Mouse (Mus musculus) hindbrain, embryonic 15.5 days (tissue): Measurements from ENCODE around the gene Batf2. TPM values are rescaled to one million over a fixed set of nuclear protein-coding genes. Genes with fewer than 3 reads are reported as not detected.

Source experiments
- ATAC-seq: fragments of 200-750 bp; cut with Nextera tagmentation; 2 replicates; pipeline ENCODE4 v1.8.0; 2017; ENCODE audit warnings: low read depth, moderate number of reproducible peaks, moderate TSS enrichment; ENCODE audit not compliant: low FRiP score
- H3K27ac ChIP-seq: fragments of 300-500 bp; sonication (generic); replicated peaks from 2 replicates; pipeline ENCODE4 v1.5.1; 2015; ENCODE audit warnings: mild to moderate bottlenecking, inconsistent platforms
- H3K27me3 ChIP-seq: fragments of 300-500 bp; sonication (generic); 2 replicates; pipeline ENCODE4 v1.6.1; 2015; ENCODE audit warnings: control low read depth, inconsistent platforms
- H3K36me3 ChIP-seq: fragments of 300-500 bp; sonication (generic); 2 replicates; pipeline ENCODE4 v1.6.1; 2015; ENCODE audit warnings: control low read depth, inconsistent platforms
- H3K4me1 ChIP-seq: fragments of 300-500 bp; sonication (generic); replicated peaks from 2 replicates; pipeline ENCODE4 v1.6.1; 2015; ENCODE audit warnings: control low read depth, inconsistent platforms
- H3K4me2 ChIP-seq: fragments of 300-500 bp; sonication (generic); 2 replicates; pipeline ENCODE4 v1.6.1; 2015; ENCODE audit warnings: moderate library complexity, mild to moderate bottlenecking, inconsistent platforms
- H3K4me3 ChIP-seq: fragments of 300-500 bp; sonication (generic); 2 replicates; pipeline ENCODE4 v1.5.1; 2015; ENCODE audit warnings: mild to moderate bottlenecking, inconsistent platforms
- H3K9ac ChIP-seq: fragments of 300-500 bp; sonication (generic); 2 replicates; pipeline ENCODE4 v1.6.1; 2015; ENCODE audit warnings: inconsistent platforms
- H3K9me3 ChIP-seq: fragments of 300-500 bp; sonication (generic); 2 replicates; pipeline ENCODE4 v1.6.1; 2016; ENCODE audit warnings: control low read depth, inconsistent platforms
- WGBS: fragments of 180-500 bp; shearing (Covaris S2); methylation state at CpG from one replicate; pipeline ENCODE4 v1.1.7; 2015; 5-methylcytosine and 5-hydroxymethylcytosine counted together
- polyA plus RNA-seq: library from polyadenylated mRNA; unstranded; fragments of >200 nt; fragmentation: Nextera tagmentation; extraction: Ambion mirVana; gene quantifications from 2 replicates; pipeline ENCODE4 v1.2.1, GENCODE M21; 2015

Batf2 gene
- polyA plus RNA-seq, 1 experiment from 2014 or later = not detected

DNA sequence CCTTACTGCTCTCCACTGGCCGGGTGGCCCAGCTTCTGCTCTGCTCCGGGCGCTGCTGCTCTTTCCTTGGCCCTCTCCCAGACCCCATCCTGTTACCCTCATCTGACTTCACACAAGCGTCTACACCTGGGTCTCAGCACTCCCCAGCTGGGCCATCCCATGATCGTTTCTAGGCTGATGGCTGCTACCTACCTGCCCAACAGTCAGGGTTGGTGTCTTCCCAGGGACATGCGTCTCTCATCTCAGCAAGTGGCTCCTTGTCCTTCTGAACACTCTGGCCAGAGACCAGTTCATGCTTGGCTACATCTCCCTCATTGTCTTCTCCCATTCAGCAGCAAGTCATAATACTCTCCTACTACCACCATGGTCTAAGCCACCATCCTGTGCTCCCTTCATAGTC is 1.1 kb upstream of the Batf2 start:
- Histone ChIP-seq H3K27ac (peak overlapping the region; percentile 99), H3K9ac (peak overlapping the region; percentile 89), H3K4me1 (peaks cover 19% of the 10 kb centered on the region), H3K27me3 (no peaks in the 10 kb centered on the region), H3K4me2 (peak overlapping the region; percentile 88), H3K36me3 (peaks cover 16% of the 10 kb centered on the region; the same call in 1 of the 2 replicates), H3K4me3 (peak overlapping the region; percentile 74), H3K9me3 (no peaks in the 10 kb centered on the region)
- no peak for ATAC-seq
- 92% methylated on average over 6 of the region's 6 CpGs for WGBS

GRCm38 (mm10) chr19:6140374-6140677 is 457 bp upstream of the Batf2 start:
- peaks cover 19% of the 10 kb centered on the region for H3K4me1 ChIP-seq
- peaks cover 11% of the 10 kb centered on the region; the same call in 1 of the 2 replicates for H3K36me3 ChIP-seq
- no peaks in the 10 kb centered on the region for H3K9me3 ChIP-seq
- 7% methylated on average over 16 of the region's 16 CpGs for WGBS
- H3K27me3 ChIP-seq = no peaks in the 10 kb centered on the region
- H3K9ac ChIP-seq = peak overlapping the region; percentile 89
- peak overlapping the region; percentile 99 for H3K27ac ChIP-seq
- H3K4me2 ChIP-seq = peak overlapping the region; percentile 88
- ATAC-seq = no peak
- H3K4me3 ChIP-seq = peak overlapping the region; percentile 74

- Histone ChIP-seq H3K27ac (peak within 1 kb of the TSS; percentile 99), H3K9me3 (no peaks in the 10 kb centered on the region), H3K27me3 (no peaks in the 10 kb centered on the region), H3K9ac (peak within 1 kb of the TSS; percentile 89), H3K36me3 (peaks cover 5% of the 10 kb centered on the region; the same call in 1 of the 2 replicates), H3K4me2 (peak within 1 kb of the TSS; percentile 88), H3K4me1 (peaks cover 19% of the 10 kb centered on the region), H3K4me3 (peak within 1 kb of the TSS; percentile 74)
- peak; percentile 86 for ATAC-seq
- under 1% methylated on average over 15 of the region's 15 CpGs for WGBS
Observed at GRCm38 (mm10) chr19:6141394-6141749, 589 bp downstream of the Batf2 start, which contains the start of gene Arl2. Gene Arl2 (minus strand): TSS chr19:6141548.

DNA sequence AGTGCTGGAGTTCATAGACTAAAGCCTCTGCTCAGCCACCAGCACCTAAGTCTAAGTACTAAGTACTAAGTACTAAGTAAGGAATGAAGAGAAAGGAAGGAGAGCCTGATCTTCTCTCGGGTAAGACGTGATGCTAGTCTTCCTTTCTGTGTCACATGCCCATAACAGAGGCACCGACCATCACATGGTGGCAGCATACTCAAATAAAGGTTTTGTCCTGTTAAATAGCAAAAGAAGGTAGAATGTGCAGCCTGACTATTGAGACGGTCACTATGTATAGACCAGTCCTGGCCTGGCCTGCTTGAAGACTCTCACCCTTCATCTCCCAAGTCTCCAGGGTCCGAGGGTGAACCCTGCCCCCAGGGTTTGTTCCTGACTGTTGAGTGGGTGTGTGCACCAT is 4.1 kb downstream of the Batf2 start:
- no peak for ATAC-seq
- Histone ChIP-seq H3K4me3 (no peak overlapping the region), H3K4me1 (peaks cover 14% of the 10 kb centered on the region), H3K27ac (no peak overlapping the region), H3K27me3 (no peaks in the 10 kb centered on the region), H3K9ac (no peak overlapping the region), H3K4me2 (no peak overlapping the region), H3K36me3 (no peaks in the 10 kb centered on the region), H3K9me3 (no peaks in the 10 kb centered on the region)
- WGBS = 82% methylated on average over 5 of the region's 5 CpGs

DNA sequence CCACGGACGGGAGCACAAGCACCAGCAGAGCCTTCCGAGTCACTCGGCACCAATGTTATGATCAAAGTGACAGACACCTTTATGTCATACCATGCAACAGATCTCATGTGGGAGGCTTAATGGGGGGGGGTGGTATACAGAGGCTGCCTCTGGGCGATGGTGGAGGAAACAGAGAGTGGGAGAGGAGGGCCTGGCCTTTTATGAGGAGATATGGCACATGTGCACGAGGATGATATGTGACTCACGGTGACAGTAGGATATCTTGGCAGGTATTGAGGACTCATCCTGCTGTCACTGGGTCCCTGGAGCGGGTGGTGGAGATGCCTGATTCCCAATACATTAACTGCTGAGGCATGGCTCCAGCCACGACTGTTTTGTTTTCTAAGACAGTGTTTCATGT is 14.4 kb downstream of the Batf2 start:
- no peaks in the 10 kb centered on the region for H3K27me3 ChIP-seq
- no peak for ATAC-seq
- H3K4me1 ChIP-seq = no peaks in the 10 kb centered on the region
- no peaks in the 10 kb centered on the region for H3K36me3 ChIP-seq
- no peak overlapping the region for H3K4me2 ChIP-seq
- no peak overlapping the region for H3K9ac ChIP-seq
- H3K4me3 ChIP-seq = no peak overlapping the region
- WGBS = 88% methylated on average over 9 of the region's 9 CpGs
- no peak overlapping the region for H3K27ac ChIP-seq
- no peaks in the 10 kb centered on the region for H3K9me3 ChIP-seq

- Histone ChIP-seq H3K4me1 (no peaks in the 10 kb centered on the region), H3K4me3 (no peak overlapping the region), H3K27ac (no peak overlapping the region), H3K36me3 (no peaks in the 10 kb centered on the region), H3K9ac (no peak overlapping the region), H3K27me3 (no peaks in the 10 kb centered on the region), H3K4me2 (no peak overlapping the region), H3K9me3 (no peaks in the 10 kb centered on the region)
- no peak for ATAC-seq
- 64% methylated on average over 8 of the region's 8 CpGs for WGBS
Observed at GRCm38 (mm10) chr19:6156372-6156771, 15.6 kb downstream of the Batf2 start.

DNA sequence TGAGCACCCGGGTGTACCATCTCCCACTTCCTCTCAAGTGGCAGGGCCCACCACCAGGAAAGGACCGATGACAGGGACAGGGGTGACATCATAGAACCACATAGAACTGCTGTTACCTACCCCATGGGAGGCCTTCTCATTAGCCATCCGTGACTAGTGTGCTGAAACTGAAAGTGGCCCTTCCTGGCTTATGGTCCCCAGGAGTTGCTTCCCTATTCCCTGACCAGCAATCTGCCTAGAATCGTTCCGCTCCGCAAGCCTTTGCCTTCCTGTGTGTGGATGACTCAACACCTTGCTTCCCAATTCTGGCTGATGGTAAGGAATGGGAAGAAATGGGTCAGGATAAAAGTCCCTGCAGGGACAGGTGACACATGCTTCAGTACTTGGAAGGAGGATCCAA is 16.4 kb downstream of the Batf2 start:
- Histone ChIP-seq H3K4me3 (no peak overlapping the region), H3K4me2 (no peak overlapping the region), H3K9me3 (no peaks in the 10 kb centered on the region), H3K27me3 (no peaks in the 10 kb centered on the region), H3K36me3 (no peaks in the 10 kb centered on the region), H3K27ac (no peak overlapping the region), H3K4me1 (no peaks in the 10 kb centered on the region), H3K9ac (no peak overlapping the region)
- 67% methylated on average over 6 of the region's 6 CpGs for whole genome bisulfite sequencing
- ATAC-seq = no peak

DNA sequence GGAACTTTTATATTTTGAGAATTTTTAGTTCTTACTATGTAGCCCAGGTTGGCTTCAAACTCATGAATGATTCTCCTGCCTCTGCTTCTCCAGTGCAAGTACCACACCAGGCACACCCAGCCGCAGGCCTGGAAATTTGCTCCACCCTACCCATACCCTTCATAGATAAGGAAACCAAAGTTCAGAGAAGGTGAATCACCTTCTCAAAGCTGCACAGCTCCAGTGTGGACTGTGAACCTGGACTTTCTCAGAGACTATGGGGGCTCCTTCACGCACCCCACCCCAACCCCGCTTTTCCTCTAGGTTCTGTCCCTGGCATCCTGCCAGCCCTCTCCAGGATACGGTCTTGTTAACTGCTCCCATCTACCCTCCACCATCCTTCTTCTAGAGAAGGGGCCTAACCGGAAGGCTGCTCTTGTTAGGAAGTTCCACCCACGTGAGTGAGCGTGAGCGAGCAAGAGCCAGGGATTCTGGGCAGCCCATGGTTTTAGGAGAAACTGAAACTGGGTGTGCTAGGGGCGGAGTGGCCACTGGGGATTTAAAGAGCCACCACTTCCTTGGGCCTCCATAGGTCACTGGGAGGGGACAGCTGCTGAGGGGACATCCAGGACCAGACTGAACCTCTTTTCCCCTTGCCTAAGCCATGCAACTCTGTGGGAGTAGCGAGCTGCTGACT is 23.2 kb downstream of the Batf2 start:
- no peak overlapping the region for H3K4me3 ChIP-seq
- H3K27me3 ChIP-seq = no peaks in the 10 kb centered on the region
- ATAC-seq = no peak
- no peak overlapping the region for H3K9ac ChIP-seq
- H3K9me3 ChIP-seq = no peaks in the 10 kb centered on the region
- H3K27ac ChIP-seq = no peak overlapping the region
- no peaks in the 10 kb centered on the region for H3K4me1 ChIP-seq
- H3K36me3 ChIP-seq = no peaks in the 10 kb centered on the region
- WGBS = 72% methylated on average over 10 of the region's 10 CpGs
- H3K4me2 ChIP-seq = no peak overlapping the region

GRCm38 (mm10) chr19:6166750-6167149 is 26.0 kb downstream of the Batf2 start:
- 74% methylated on average over 4 of the region's 4 CpGs for WGBS

DNA sequence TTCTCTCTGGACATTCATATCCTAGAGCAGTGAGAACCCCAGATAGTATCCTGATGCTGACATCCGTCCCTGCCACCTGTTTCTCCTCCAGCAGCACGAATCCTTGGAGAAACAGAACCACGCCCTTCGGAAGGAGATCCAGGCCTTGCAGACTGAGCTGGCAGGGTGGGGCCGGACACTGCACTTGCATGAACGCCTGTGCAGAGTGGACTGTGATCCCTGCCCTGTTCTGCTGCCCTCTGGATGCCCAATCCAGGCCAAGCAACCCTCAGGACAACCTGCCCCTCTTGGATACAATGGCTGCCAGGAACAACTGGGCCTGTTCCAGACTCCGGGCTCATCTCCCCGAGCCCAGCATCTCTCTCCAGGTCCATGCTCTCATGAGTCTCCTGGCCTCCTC is 30.4 kb downstream of the Batf2 start:
- Histone ChIP-seq H3K9me3 (no peaks in the 10 kb centered on the region), H3K4me1 (no peaks in the 10 kb centered on the region), H3K4me3 (no peak overlapping the region), H3K4me2 (no peak overlapping the region), H3K27ac (no peak overlapping the region), H3K27me3 (no peaks in the 10 kb centered on the region), H3K9ac (no peak overlapping the region), H3K36me3 (no peaks in the 10 kb centered on the region)
- no peak for ATAC-seq
- WGBS = 84% methylated on average over 8 of the region's 8 CpGs

More at GRCm38 (mm10) chr19:6166750-6167149, 26.0 kb downstream of the Batf2 start:
- ATAC-seq = no peak
- Histone ChIP-seq H3K4me3 (no peak overlapping the region), H3K9me3 (no peaks in the 10 kb centered on the region), H3K4me2 (no peak overlapping the region), H3K9ac (no peak overlapping the region), H3K27ac (no peak overlapping the region), H3K4me1 (no peaks in the 10 kb centered on the region), H3K27me3 (no peaks in the 10 kb centered on the region), H3K36me3 (no peaks in the 10 kb centered on the region)

GRCm38 (mm10) chr19:6174771-6175170 is 34.0 kb downstream of the Batf2 start:
- Histone ChIP-seq H3K9me3 (no peaks in the 10 kb centered on the region), H3K9ac (no peak overlapping the region), H3K27ac (no peak overlapping the region), H3K27me3 (no peaks in the 10 kb centered on the region), H3K4me3 (no peak overlapping the region), H3K4me1 (no peaks in the 10 kb centered on the region), H3K36me3 (no peaks in the 10 kb centered on the region), H3K4me2 (no peak overlapping the region)
- no peak for ATAC-seq
- WGBS = 55% methylated on average over 5 of the region's 5 CpGs

DNA sequence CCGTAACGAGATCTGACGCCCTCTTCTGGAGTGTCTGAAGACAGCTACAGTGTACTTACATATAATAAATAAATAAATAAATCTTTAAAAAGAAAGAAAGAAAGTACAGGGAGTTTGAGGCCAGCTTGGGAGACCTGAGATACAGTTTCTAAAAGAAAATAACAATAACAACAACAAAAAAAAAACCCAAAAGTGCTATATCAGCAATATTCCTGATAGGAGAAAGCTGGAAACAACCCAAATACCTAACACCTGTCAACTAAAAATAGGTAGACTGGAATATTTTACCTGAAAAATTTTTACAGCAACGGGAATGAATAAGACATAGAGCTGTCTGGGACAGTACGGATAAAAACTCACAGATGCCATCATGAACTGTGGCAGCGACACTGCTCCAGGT is 38.0 kb downstream of the Batf2 start:
- H3K27ac ChIP-seq = no peak overlapping the region
- no peak overlapping the region for H3K4me2 ChIP-seq
- H3K9ac ChIP-seq = no peak overlapping the region
- no peak overlapping the region for H3K4me3 ChIP-seq
- H3K9me3 ChIP-seq = no peaks in the 10 kb centered on the region
- 92% methylated on average over 6 of the region's 6 CpGs for WGBS
- H3K27me3 ChIP-seq = no peaks in the 10 kb centered on the region
- no peaks in the 10 kb centered on the region for H3K36me3 ChIP-seq
- ATAC-seq = no peak
- H3K4me1 ChIP-seq = no peaks in the 10 kb centered on the region

DNA sequence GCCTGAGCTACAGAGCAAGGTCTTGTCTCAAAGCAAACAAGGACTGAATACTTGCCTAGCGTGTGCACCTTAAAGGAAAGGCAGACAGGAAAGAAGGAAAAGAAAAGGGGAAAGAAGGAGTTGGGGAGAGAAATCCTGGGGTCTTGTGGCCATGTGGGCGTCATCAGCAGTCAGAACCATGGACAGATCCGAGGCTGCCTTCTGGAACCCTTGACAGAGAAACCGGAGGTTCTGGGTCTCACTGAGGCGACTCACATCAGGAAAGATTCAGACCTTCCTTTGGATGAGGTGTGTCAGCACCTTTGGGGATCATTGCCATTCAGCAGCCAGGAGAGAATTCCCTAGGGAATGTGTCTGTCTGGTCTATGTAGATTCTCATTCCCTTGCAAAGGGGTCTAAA is 40.8 kb downstream of the Batf2 start:
- Histone ChIP-seq H3K4me2 (no peak overlapping the region), H3K27me3 (no peaks in the 10 kb centered on the region), H3K36me3 (no peaks in the 10 kb centered on the region), H3K9me3 (no peaks in the 10 kb centered on the region), H3K27ac (no peak overlapping the region), H3K9ac (no peak overlapping the region), H3K4me1 (no peaks in the 10 kb centered on the region), H3K4me3 (no peak overlapping the region)
- ATAC-seq = no peak
- 23% methylated on average over 5 of the region's 5 CpGs for WGBS
